Mouse (Mus musculus): ENCODE measurements around the gene Fgfr2. TPM values are rescaled to one million over a fixed set of nuclear protein-coding genes. Genes with fewer than 3 reads are reported as not detected.

The Fgfr2 gene
- polyA plus RNA-seq, 1 experiment from 2014 or later = 93.4 TPM

DNA sequence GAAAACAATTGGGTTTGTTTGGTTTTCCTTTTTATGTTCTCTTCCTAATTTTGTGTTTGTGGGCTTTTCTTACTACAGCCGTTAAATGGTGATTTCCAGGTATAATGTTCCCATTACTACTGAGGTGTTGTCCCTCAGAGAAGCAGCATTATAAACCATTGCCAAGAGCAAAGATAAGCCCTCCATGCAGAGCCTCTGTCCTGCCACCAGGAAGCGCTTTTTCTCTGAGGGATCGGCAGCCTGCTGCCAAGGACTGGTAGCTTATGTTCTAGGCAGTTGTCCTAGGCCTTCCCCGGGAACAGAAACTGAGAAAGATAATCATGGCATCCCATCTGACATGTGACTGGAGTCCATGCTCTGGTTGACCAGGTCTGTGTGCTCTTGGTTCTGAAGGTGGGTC is 2374.0 kb downstream of the Fgfr2 start:
- 93% methylated on average over 4 of the region's 4 CpGs for WGBS
- peaks cover 7% of the 10 kb centered on the region; the same call in 1 of the 2 replicates for H3K4me1 ChIP-seq (ENCODE audit: control insufficient read depth, insufficient read depth, low read length)
- H3K9ac ChIP-seq (ENCODE audit: low read length) = no peak overlapping the region
- ATAC-seq (ENCODE audit: insufficient read depth, low FRiP score) = no peak
- no peaks in the 10 kb centered on the region for H3K27me3 ChIP-seq (ENCODE audit: control insufficient read depth, insufficient read depth, low read length)
- 0 out of 2 replicates have a peak, but pooled peaks cover 6% of the 10 kb centered on the region for H3K36me3 ChIP-seq (ENCODE audit: control insufficient read depth, insufficient read depth, low read length)
- H3K4me3 ChIP-seq (replicated peaks; ENCODE audit: low read length) = no peak overlapping the region
- H3K4me2 ChIP-seq (ENCODE audit: low read depth, low read length) = no peak overlapping the region
- H3K27ac ChIP-seq (ENCODE audit: low read length) = no peak overlapping the region
- no peaks in the 10 kb centered on the region for H3K9me3 ChIP-seq (replicated peaks; ENCODE audit: control insufficient read depth, low read length)

DNA sequence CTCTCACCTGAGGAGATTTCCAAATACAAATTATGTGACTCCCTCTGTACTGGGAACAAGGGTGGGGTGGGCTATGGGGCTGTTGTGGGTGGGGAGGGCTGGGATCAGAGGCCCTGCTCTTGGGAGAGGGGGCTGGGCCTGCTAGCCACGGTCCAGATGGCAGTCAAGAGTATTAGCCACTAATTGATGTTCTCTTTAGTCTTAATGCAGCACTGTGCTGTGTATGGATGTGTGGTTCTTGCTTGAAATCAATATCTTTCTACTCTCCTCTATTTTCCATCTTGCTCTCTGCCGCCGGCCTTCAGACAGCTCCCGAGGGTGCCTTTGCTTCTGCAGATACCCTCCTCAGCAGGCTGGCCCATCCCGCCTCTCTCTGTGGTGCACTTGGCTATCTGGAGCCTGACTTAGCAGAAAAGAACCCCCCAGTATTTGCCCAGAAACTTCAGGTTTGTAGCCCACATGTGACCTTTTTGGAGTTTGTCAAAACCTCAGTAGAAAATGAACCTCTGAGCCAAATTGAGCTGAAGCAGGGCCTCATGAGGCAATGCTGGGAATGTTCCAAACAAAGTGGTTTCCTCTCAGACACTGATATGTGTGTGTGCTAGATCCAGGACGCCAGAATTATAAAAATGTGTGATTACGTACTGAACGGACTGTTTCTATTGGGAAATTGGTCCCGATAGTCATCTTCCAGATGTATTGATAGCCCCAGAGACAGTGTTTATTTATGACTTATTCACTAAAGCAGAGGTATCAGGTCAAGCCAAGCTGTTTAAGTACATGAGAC is 2379.7 kb downstream of the Fgfr2 start:
- no peak overlapping the region for H3K4me3 ChIP-seq (replicated peaks; ENCODE audit: low read length)
- no peak for ATAC-seq (ENCODE audit: insufficient read depth, low FRiP score)
- no peak overlapping the region for H3K9ac ChIP-seq (ENCODE audit: low read length)
- H3K9me3 ChIP-seq (replicated peaks; ENCODE audit: control insufficient read depth, low read length) = no peaks in the 10 kb centered on the region
- H3K36me3 ChIP-seq (ENCODE audit: control insufficient read depth, insufficient read depth, low read length) = 0 out of 2 replicates have a peak, but pooled peaks cover 11% of the 10 kb centered on the region
- H3K27ac ChIP-seq (ENCODE audit: low read length) = no peak overlapping the region
- no peak overlapping the region for H3K4me2 ChIP-seq (ENCODE audit: low read depth, low read length)
- 82% methylated on average over 9 of the region's 9 CpGs for WGBS
- no peaks in the 10 kb centered on the region for H3K27me3 ChIP-seq (ENCODE audit: control insufficient read depth, insufficient read depth, low read length)
- H3K4me1 ChIP-seq (ENCODE audit: control insufficient read depth, insufficient read depth, low read length) = 0 out of 2 replicates have a peak, but pooled peaks cover 5% of the 10 kb centered on the region

- H3K27ac ChIP-seq (ENCODE audit: low read length) = no peak overlapping the region
- ATAC-seq (ENCODE audit: insufficient read depth, low FRiP score) = no peak
- H3K9me3 ChIP-seq (replicated peaks; ENCODE audit: control insufficient read depth, low read length) = no peaks in the 10 kb centered on the region
- H3K36me3 ChIP-seq (ENCODE audit: control insufficient read depth, insufficient read depth, low read length) = 0 out of 2 replicates have a peak, but pooled peaks cover 11% of the 10 kb centered on the region
- H3K27me3 ChIP-seq (ENCODE audit: control insufficient read depth, insufficient read depth, low read length) = no peaks in the 10 kb centered on the region
- no peak overlapping the region for H3K9ac ChIP-seq (ENCODE audit: low read length)
- no peak overlapping the region for H3K4me3 ChIP-seq (replicated peaks; ENCODE audit: low read length)
- 0 out of 2 replicates have a peak, but pooled peaks cover 5% of the 10 kb centered on the region for H3K4me1 ChIP-seq (ENCODE audit: control insufficient read depth, insufficient read depth, low read length)
- no peak overlapping the region for H3K4me2 ChIP-seq (ENCODE audit: low read depth, low read length)
- WGBS = 80% methylated on average over 4 of the region's 4 CpGs
Observed at GRCm38 (mm10) chr7:130741099-130741498, 2382.1 kb downstream of the Fgfr2 start.

DNA sequence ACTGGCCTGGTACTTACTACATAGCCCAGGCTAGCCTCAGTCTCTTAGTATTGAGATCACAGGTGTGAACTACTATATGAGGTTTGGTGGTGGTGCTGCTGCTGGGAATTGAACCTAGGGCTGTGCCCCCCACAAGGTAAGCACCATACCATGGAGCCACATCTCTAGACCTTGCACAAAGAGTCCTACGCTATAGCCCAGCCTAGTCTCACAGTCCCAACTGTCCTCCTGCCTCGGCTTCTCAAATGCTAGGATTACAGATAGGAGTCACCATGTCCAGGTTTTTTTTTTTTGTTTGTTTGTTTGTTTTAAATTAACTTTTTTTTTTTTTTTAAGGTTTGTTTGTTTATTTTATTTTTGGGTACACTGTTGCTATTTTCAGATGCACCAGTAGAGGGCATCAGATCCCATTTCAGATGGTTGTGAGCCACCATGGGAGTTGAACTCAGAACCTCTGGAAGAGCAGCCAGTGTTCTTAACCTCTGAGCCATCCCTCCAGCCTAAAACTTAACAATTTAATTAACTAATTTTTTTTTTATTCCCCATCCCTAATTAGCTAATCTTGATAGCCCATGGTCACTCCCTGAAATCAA is 2388.9 kb downstream of the Fgfr2 start:
- peaks cover 8% of the 10 kb centered on the region for H3K36me3 ChIP-seq (ENCODE audit: control insufficient read depth, insufficient read depth, low read length)
- H3K4me3 ChIP-seq (replicated peaks; ENCODE audit: low read length) = no peak overlapping the region
- 93% methylated on average over 2 of the region's 2 CpGs for WGBS
- H3K9me3 ChIP-seq (replicated peaks; ENCODE audit: control insufficient read depth, low read length) = no peaks in the 10 kb centered on the region
- H3K27me3 ChIP-seq (ENCODE audit: control insufficient read depth, insufficient read depth, low read length) = no peaks in the 10 kb centered on the region
- no peak overlapping the region for H3K4me2 ChIP-seq (ENCODE audit: low read depth, low read length)
- no peak overlapping the region for H3K9ac ChIP-seq (ENCODE audit: low read length)
- no peak for ATAC-seq (ENCODE audit: insufficient read depth, low FRiP score)
- H3K4me1 ChIP-seq (ENCODE audit: control insufficient read depth, insufficient read depth, low read length) = no peaks in the 10 kb centered on the region
- no peak overlapping the region for H3K27ac ChIP-seq (ENCODE audit: low read length)

- WGBS = 91% methylated on average over 8 of the region's 8 CpGs
Observed at GRCm38 (mm10) chr7:130733423-130733822, 2389.7 kb downstream of the Fgfr2 start.

DNA sequence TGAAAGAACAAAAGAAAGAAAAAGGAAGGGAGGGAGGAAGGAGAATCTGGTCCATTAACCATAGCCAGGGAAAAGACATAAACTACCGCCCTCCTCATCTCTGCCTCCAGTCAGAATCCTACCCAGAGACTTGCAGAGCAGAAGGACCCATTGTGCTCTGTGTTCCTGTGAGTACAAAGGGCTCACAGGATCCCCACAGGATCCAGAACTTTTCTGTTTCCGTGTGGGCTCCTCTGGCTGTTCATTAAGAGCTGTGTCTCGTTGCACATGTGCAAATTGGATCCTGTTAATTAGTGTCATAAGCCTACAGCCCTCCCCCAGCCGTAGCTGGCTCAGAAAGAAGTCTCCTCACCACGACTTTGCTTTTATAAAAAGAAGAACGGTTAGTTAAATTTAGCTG is 2390.2 kb downstream of the Fgfr2 start:
- H3K27me3 ChIP-seq (ENCODE audit: control insufficient read depth, insufficient read depth, low read length) = no peaks in the 10 kb centered on the region
- H3K9ac ChIP-seq (ENCODE audit: low read length) = no peak overlapping the region
- no peak for ATAC-seq (ENCODE audit: insufficient read depth, low FRiP score)
- H3K9me3 ChIP-seq (replicated peaks; ENCODE audit: control insufficient read depth, low read length) = no peaks in the 10 kb centered on the region
- no peak overlapping the region for H3K27ac ChIP-seq (ENCODE audit: low read length)
- WGBS = 78% methylated on average over 6 of the region's 6 CpGs
- H3K4me2 ChIP-seq (ENCODE audit: low read depth, low read length) = no peak overlapping the region
- H3K4me3 ChIP-seq (replicated peaks; ENCODE audit: low read length) = no peak overlapping the region
- no peaks in the 10 kb centered on the region for H3K4me1 ChIP-seq (ENCODE audit: control insufficient read depth, insufficient read depth, low read length)
- peaks cover 8% of the 10 kb centered on the region for H3K36me3 ChIP-seq (ENCODE audit: control insufficient read depth, insufficient read depth, low read length)

More at GRCm38 (mm10) chr7:130733423-130733822, 2389.7 kb downstream of the Fgfr2 start:
- Histone ChIP-seq H3K36me3 (ENCODE audit: control insufficient read depth, insufficient read depth, low read length) (peaks cover 8% of the 10 kb centered on the region), H3K9ac (ENCODE audit: low read length) (no peak overlapping the region), H3K4me1 (ENCODE audit: control insufficient read depth, insufficient read depth, low read length) (no peaks in the 10 kb centered on the region), H3K4me3 (replicated peaks; ENCODE audit: low read length) (no peak overlapping the region), H3K4me2 (ENCODE audit: low read depth, low read length) (no peak overlapping the region), H3K27me3 (ENCODE audit: control insufficient read depth, insufficient read depth, low read length) (no peaks in the 10 kb centered on the region), H3K27ac (ENCODE audit: low read length) (no peak overlapping the region), H3K9me3 (replicated peaks; ENCODE audit: control insufficient read depth, low read length) (no peaks in the 10 kb centered on the region)
- ATAC-seq (ENCODE audit: insufficient read depth, low FRiP score) = no peak

DNA sequence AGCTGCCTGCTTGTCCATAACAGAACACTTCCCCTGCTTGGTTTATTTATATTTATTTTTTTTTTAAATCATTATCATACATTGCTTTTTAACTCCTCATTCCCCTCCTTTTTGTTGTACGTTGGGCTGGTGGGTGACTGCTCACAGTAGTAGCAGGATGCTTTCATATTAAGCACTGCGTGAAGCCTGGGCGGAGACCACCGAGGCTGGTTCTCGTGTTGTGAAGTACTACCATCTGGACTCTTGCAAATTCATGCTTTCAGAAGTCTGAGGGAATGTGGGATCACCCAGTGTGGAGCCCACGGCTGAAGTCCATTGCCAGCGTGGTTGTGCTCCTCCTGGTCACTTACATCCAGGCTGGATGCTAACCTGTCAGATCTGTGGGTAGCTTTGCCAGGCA is 2391.4 kb downstream of the Fgfr2 start:
- no peak overlapping the region for H3K27ac ChIP-seq (ENCODE audit: low read length)
- no peak overlapping the region for H3K4me2 ChIP-seq (ENCODE audit: low read depth, low read length)
- H3K4me3 ChIP-seq (replicated peaks; ENCODE audit: low read length) = no peak overlapping the region
- no peaks in the 10 kb centered on the region for H3K27me3 ChIP-seq (ENCODE audit: control insufficient read depth, insufficient read depth, low read length)
- H3K4me1 ChIP-seq (ENCODE audit: control insufficient read depth, insufficient read depth, low read length) = peaks cover 8% of the 10 kb centered on the region
- WGBS = 71% methylated on average over 7 of the region's 7 CpGs
- no peak overlapping the region for H3K9ac ChIP-seq (ENCODE audit: low read length)
- H3K9me3 ChIP-seq (replicated peaks; ENCODE audit: control insufficient read depth, low read length) = no peaks in the 10 kb centered on the region
- ATAC-seq (ENCODE audit: insufficient read depth, low FRiP score) = no peak
- H3K36me3 ChIP-seq (ENCODE audit: control insufficient read depth, insufficient read depth, low read length) = peaks cover 8% of the 10 kb centered on the region

DNA sequence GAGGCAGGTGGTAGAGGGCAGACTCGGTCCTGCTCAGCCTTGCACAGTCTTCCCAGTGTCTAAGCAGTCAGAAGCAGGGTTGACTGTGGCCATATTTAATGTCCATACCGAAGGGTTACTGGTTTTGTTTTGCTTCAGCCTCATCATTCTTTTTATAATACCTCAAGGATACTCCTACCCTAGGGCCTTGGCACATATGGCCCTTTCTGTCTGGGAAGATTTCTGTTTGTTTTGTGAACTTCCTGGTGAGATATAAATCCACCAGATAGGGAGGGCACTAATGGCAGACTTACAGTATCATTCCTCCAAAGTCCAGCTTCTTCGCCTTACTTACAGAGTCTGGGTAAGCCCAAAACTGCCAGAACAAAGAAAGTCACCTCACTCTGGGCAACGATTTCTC is 2395.6 kb downstream of the Fgfr2 start:
- Histone ChIP-seq H3K4me3 (replicated peaks; ENCODE audit: low read length) (no peak overlapping the region), H3K36me3 (ENCODE audit: control insufficient read depth, insufficient read depth, low read length) (no peaks in the 10 kb centered on the region), H3K27ac (ENCODE audit: low read length) (peak overlapping the region; percentile 30; the same call in 1 of the 2 replicates), H3K4me1 (ENCODE audit: control insufficient read depth, insufficient read depth, low read length) (peaks cover 10% of the 10 kb centered on the region), H3K9ac (ENCODE audit: low read length) (no peak overlapping the region), H3K4me2 (ENCODE audit: low read depth, low read length) (0 out of 2 replicates have a peak overlapping the region, but pooled peaks have one; percentile 9), H3K9me3 (replicated peaks; ENCODE audit: control insufficient read depth, low read length) (no peaks in the 10 kb centered on the region), H3K27me3 (ENCODE audit: control insufficient read depth, insufficient read depth, low read length) (no peaks in the 10 kb centered on the region)
- 81% methylated on average over 4 of the region's 4 CpGs for WGBS
- no peak for ATAC-seq (ENCODE audit: insufficient read depth, low FRiP score)

DNA sequence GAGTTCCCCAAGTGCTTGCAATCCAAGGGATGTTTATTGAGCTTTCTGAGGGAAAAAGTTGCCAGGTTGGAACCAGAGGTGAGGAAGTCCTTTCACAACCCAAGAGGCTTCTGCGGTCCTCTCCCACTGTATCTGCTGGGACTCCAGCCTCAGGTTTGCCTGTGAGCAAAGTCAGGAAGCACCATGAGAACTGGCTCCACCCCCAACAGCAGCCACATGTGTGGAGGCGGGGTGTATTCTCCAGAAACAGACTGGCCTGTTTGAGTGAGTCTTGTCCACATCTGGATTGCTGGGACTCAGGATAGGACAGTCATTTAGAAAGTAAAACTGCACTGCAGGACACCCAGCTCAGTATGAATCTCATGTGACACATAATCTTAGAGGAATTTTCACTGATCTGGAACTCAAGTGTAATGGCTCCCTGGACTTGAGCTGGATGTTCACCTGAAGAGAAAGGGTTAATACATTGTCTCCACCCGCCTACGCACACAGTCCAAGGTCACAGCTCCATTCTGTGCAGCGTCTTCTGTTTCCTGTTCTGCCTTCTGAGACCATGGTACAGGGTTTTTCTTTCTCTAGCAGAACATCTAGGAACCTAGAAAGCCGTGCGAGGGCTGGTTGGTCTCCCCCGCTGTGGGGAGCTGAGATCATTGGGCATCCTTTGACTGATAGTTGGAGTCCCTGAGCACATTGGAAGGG is 2396.3 kb downstream of the Fgfr2 start:
- peaks cover 10% of the 10 kb centered on the region for H3K4me1 ChIP-seq (ENCODE audit: control insufficient read depth, insufficient read depth, low read length)
- H3K27me3 ChIP-seq (ENCODE audit: control insufficient read depth, insufficient read depth, low read length) = no peaks in the 10 kb centered on the region
- ATAC-seq (ENCODE audit: insufficient read depth, low FRiP score) = no peak
- H3K9ac ChIP-seq (ENCODE audit: low read length) = no peak overlapping the region
- peak overlapping the region; percentile 30; the same call in 1 of the 2 replicates for H3K27ac ChIP-seq (ENCODE audit: low read length)
- 0 out of 2 replicates have a peak overlapping the region, but pooled peaks have one; percentile 9 for H3K4me2 ChIP-seq (ENCODE audit: low read depth, low read length)
- WGBS = 43% methylated on average over 8 of the region's 8 CpGs
- no peak overlapping the region for H3K4me3 ChIP-seq (replicated peaks; ENCODE audit: low read length)
- H3K9me3 ChIP-seq (replicated peaks; ENCODE audit: control insufficient read depth, low read length) = no peaks in the 10 kb centered on the region
- H3K36me3 ChIP-seq (ENCODE audit: control insufficient read depth, insufficient read depth, low read length) = no peaks in the 10 kb centered on the region

All from stomach, embryonic 16.5 days (tissue).